Mouse (Mus musculus): ENCODE measurements around the gene Psmc5. TPM values are rescaled to one million over a fixed set of nuclear protein-coding genes. Genes with fewer than 3 reads are reported as not detected.

Gene Psmc5
- polyA plus RNA-seq, 1 experiment from 2014 or later, result 260 TPM

- DNase-seq (ENCODE audit: low spot score), result no peak
Measured at GRCm38 (mm10) chr11:106268326-106269059, 12.5 kb downstream of the Psmc5 start.

- peak; percentile 93 for DNase-seq (ENCODE audit: low spot score)
Measured at GRCm38 (mm10) chr11:106269060-106269431, 13.1 kb downstream of the Psmc5 start.

DNA sequence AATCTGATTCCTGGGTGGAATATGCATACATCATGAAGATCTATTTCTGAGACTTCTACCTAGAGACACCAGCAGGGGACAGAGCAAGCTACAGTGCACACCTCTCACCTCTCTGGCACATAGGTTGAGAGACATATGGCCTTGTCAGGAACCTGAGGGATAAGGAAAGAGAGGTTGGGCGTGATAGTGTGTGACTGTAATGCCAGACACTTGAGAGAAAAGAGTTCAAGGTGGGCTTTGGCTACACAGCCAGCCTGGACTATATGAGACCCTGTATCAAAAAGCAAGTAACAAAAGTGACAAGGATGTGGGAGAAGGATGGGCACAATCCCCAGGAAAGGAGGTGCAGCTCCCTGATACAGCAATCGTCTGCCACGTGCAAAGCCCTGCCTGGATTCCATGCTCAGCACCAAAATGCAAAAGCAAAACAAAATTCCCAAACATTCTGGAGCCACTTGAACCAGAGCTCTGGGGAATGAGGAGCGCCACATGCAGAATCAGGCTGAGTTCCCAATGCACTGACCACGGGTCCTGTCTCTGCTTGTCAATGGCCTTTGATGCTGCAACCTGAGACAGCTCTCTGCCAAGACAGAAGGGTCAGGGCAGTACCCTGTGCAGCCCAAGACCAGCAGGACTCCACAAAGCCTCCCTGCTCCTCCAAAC lies 15.3 kb downstream of the Psmc5 start:
- no peak for DNase-seq (ENCODE audit: low spot score)

DNA sequence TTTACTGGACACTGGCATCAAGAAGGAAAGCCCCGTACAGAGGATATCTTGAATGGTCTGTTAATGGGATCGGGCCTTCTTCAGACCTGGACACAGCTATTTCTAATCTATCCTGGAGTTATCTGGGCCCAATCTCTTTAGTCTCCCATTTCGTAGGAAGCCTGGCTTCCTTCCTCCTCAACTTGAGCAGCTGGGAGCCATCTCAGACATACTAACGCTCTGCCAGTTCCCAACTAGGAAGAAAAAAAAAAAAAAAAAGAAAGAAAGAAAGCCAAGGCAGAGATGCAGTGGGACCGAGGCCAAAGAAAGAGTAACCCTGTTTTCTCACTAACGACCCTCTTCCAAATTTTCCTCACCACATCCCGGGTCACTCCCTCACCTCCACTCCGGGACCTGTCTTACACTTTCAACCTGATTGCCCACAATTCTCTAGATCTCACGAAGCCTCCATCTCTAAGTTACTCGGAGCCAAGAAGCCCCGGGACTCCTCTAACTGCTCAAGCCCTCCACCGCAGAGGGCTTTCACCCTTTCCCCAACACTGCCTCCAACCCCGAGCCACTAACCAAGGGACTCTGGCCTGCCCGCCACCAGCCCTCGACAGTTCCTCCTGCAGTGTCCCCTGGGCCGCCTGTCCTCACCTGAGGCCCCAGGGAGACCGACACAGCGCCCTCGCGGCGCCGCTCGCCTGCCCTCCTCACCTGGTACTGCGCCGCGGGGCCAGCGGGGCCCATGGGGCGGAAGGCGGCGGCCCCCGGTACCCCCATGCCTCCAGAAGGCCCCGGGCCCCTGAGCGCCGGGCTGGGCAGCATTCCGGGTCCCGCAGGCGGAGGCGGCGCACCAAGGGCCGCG lies 16.1 kb downstream of the Psmc5 start:
- no peak for DNase-seq (ENCODE audit: low spot score)

GRCm38 (mm10) chr11:106272644-106273310 lies 16.8 kb downstream of the Psmc5 start, which contains the start of gene Smarcd2:
TSS of gene Smarcd2 (minus strand) at chr11:106272972.
- DNase-seq (ENCODE audit: low spot score), result peak; percentile 99

- no peak for DNase-seq (ENCODE audit: low spot score)
Measured at GRCm38 (mm10) chr11:106273311-106273684, 17.3 kb downstream of the Psmc5 start.

GRCm38 (mm10) chr11:106273811-106274210 lies 17.9 kb downstream of the Psmc5 start:
- no peak for DNase-seq (ENCODE audit: low spot score)

DNA sequence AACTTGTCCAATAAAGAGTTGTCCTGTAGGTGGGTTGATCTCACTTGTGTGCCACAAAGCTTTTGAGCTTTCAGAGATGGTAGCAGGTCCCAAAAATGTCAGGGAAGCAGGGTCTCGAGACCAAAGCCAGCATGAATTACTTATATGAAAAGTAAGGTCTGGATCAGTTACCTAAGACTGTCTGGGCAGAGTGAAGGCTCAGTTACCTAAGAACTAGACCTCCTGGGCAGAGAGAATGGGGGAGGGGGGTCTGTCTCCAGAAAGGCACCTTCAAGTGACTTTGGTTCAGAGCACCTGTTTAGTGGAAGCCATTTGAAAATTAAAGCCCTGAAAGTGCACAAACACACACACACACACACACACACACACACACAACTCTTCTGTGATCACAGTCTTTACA lies 18.4 kb downstream of the Psmc5 start:
- DNase-seq (ENCODE audit: low spot score), result no peak

- DNase-seq (ENCODE audit: low spot score), result no peak
Measured at GRCm38 (mm10) chr11:106274971-106275411, 19.0 kb downstream of the Psmc5 start.

DNA sequence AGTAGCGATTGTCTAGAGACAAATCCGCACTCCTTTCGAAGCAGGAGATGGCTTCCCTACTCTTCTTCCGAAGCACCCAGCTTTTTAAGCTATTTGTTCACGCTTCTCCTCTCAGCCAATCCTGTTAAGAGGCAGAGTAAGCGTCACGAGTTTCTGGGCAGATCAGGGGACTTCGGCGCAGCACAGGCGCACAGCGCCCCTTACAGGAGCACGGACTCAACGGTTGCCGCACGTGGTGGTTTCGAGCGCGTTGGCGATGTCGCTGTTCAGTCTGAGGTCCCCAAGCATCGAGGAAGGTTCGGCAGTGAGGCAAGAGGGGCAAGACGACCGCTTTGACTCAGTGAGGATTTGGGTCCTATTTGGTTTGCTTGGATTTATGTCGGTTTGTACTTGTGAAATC lies 20.5 kb downstream of the Psmc5 start, which contains the start of gene Tcam1:
Gene Tcam1 (plus strand): TSS at position 219 of the 400 bp plus-strand sequence.
- DNase-seq (ENCODE audit: low spot score), result peak; percentile 98

GRCm38 (mm10) chr11:106282452-106282851 lies 26.5 kb downstream of the Psmc5 start:
- no peak for DNase-seq (ENCODE audit: low spot score)

DNA sequence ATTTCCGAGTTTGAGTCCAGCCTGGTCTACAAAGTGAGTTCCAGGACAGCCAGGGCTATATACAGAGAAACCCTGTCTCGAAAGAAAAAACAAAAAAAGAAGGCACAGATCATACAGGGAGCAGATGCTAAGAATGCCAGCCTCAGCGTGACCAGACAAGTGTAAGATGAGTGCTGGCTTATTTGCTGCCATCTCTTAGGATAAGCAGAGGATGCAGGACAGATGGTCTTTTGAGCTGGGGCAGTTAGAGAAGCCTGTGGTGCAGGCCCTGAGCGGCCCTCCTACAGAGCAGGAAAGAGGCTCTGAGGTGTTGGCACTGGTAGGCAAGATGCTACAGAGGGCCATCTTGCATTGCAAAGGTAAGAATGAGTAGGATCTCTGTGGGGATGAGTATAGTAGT lies 27.4 kb downstream of the Psmc5 start:
- DNase-seq (ENCODE audit: low spot score), result no peak

- DNase-seq (ENCODE audit: low spot score), result no peak
Measured at GRCm38 (mm10) chr11:106284126-106284525, 28.2 kb downstream of the Psmc5 start.

- no peak for DNase-seq (ENCODE audit: low spot score)
Measured at GRCm38 (mm10) chr11:106286206-106286605, 30.3 kb downstream of the Psmc5 start.

- no peak for DNase-seq (ENCODE audit: low spot score)
Measured at GRCm38 (mm10) chr11:106286987-106287386, 31.0 kb downstream of the Psmc5 start.

GRCm38 (mm10) chr11:106289369-106289768 lies 33.4 kb downstream of the Psmc5 start:
- peak; percentile 37 for DNase-seq (ENCODE audit: low spot score)

GRCm38 (mm10) chr11:106290376-106290775 lies 34.4 kb downstream of the Psmc5 start:
- no peak for DNase-seq (ENCODE audit: low spot score)

DNA sequence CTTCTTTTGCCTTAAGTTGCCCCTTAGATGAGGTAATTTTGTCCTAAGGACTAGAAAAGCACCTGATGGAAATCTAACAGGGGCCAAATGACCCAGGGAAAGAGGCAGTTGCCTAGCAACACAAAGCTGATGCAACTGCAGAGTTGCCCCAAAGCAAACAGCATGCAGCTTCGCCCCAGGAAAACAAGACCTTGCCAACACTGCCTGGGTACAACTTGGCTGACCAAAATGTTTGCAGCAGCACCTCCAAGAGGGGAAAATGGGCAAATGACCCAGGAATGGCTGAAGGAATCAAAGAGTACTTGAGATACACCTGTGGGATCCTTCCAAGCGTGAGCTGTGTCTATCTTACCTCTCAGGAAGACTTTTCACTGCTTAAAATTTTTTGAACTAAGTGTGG lies 35.9 kb downstream of the Psmc5 start:
- no peak for DNase-seq (ENCODE audit: low spot score)

DNA sequence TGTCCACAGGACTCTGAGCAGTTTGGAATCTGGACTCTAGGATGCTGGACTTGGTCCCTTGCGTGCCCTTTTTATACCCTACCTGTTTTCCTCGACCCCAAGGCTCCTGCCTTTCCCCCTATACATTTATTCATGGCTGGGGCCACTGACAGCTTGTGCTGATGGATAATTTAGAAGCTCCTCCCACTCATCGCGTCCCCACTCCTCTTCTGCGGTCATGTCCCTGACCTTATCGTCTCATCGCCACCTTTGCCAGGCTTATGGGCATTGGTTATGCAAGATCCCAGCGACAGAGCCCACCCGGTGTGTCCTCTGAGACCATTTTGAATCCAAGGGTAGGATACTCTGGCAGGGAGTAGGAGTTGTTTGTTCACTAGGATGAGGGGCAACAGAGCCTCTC lies 45.8 kb downstream of the Psmc5 start, which contains the start of gene Gh:
Gene Gh (minus strand): TSS at position 101 of the 400 bp plus-strand sequence.
- DNase-seq (ENCODE audit: low spot score), result no peak

DNA sequence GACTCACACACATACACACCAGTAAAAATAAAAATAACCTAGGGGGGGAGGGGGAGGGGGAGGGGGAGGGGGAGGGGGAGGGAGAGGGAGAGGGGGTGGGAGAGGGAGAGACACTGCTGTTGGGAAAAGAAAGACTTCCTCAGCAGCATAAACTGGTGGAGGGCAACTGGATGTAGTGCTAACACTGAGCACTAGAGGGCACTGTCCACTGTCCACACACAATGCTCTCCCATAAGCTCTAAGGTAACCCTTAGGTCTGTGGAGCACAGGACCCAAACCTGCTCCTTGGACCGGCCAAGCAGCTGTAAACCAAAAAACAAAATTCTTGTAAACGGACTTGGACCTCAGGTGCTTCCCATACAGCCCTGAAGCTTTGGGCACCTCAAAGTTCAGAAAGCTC lies 46.7 kb downstream of the Psmc5 start:
- DNase-seq (ENCODE audit: low spot score), result peak; percentile 80
